Mouse (Mus musculus): ENCODE measurements at regions not wholly inside any gene's neighbourhood (a gene's known extent, or its start where the extent isn't known, plus 50 kb on each side); places are given as distances from the start of the nearest gene placed in this dataset.

- DNase-seq (ENCODE audit: low spot score in 2 of 2) = peak in 1 of 2 experiments; percentile 11
Observed at GRCm38 (mm10) chr12:35429473-35429872, 105.4 kb downstream of the Ahr start.

GRCm38 (mm10) chr12:35419206-35419605 is 115.6 kb downstream of the Ahr start:
- DNase-seq (ENCODE audit: low spot score in 2 of 2) = no peak

GRCm38 (mm10) chr12:35417943-35418342 is 116.9 kb downstream of the Ahr start:
- DNase-seq (ENCODE audit: low spot score in 2 of 2) = no peak

- DNase-seq (ENCODE audit: low spot score in 2 of 2) = no peak
Observed at GRCm38 (mm10) chr12:35416583-35416982, 118.3 kb downstream of the Ahr start.

GRCm38 (mm10) chr12:35412715-35413114 is 122.1 kb downstream of the Ahr start:
- no peak for DNase-seq (ENCODE audit: low spot score in 2 of 2)

- DNase-seq (ENCODE audit: low spot score in 2 of 2) = no peak
Observed at GRCm38 (mm10) chr12:35408461-35408860, 126.4 kb downstream of the Ahr start.

GRCm38 (mm10) chr12:35408044-35408443 is 126.8 kb downstream of the Ahr start:
- DNase-seq (ENCODE audit: low spot score in 2 of 2) = no peak

- DNase-seq (ENCODE audit: low spot score in 2 of 2) = no peak
Observed at GRCm38 (mm10) chr12:35401853-35402252, 133.0 kb downstream of the Ahr start.

GRCm38 (mm10) chr12:35401219-35401618 is 133.6 kb downstream of the Ahr start:
- no peak for DNase-seq (ENCODE audit: low spot score in 2 of 2)

- no peak for DNase-seq (ENCODE audit: low spot score in 2 of 2)
Observed at GRCm38 (mm10) chr12:35395211-35395610, 139.6 kb downstream of the Ahr start.

- peak in 1 of 2 experiments; percentile 11 for DNase-seq (ENCODE audit: low spot score in 2 of 2)
Observed at GRCm38 (mm10) chr12:35392111-35392510, 142.7 kb downstream of the Ahr start.

- no peak for DNase-seq (ENCODE audit: low spot score in 2 of 2)
Observed at GRCm38 (mm10) chr12:35390266-35390665, 144.6 kb downstream of the Ahr start.

- no peak for DNase-seq (ENCODE audit: low spot score in 2 of 2)
Observed at GRCm38 (mm10) chr12:35389839-35390238, 145.0 kb downstream of the Ahr start.

- no peak for DNase-seq (ENCODE audit: low spot score in 2 of 2)
Observed at GRCm38 (mm10) chr12:35384211-35384610, 150.6 kb downstream of the Ahr start.

GRCm38 (mm10) chr12:35377266-35377665 is 157.6 kb downstream of the Ahr start:
- DNase-seq (ENCODE audit: low spot score in 2 of 2) = no peak

GRCm38 (mm10) chr12:35376365-35376764 is 158.5 kb downstream of the Ahr start:
- DNase-seq (ENCODE audit: low spot score in 2 of 2) = no peak

- DNase-seq (ENCODE audit: low spot score in 2 of 2) = no peak
Observed at GRCm38 (mm10) chr12:35357901-35358300, 176.9 kb downstream of the Ahr start.

GRCm38 (mm10) chr12:35338191-35338954 is 196.5 kb downstream of the Ahr start:
- no peak for DNase-seq (ENCODE audit: low spot score in 2 of 2)

GRCm38 (mm10) chr12:35336314-35336713 is 198.5 kb downstream of the Ahr start:
- DNase-seq (ENCODE audit: low spot score in 2 of 2) = no peak

GRCm38 (mm10) chr12:35334344-35335075 is 200.3 kb downstream of the Ahr start:
- no peak for DNase-seq (ENCODE audit: low spot score in 2 of 2)

GRCm38 (mm10) chr12:35331303-35331702 is 203.5 kb downstream of the Ahr start:
- no peak for DNase-seq (ENCODE audit: low spot score in 2 of 2)

GRCm38 (mm10) chr12:35329699-35330098 is 205.1 kb downstream of the Ahr start:
- no peak for DNase-seq (ENCODE audit: low spot score in 2 of 2)

- no peak for DNase-seq (ENCODE audit: low spot score in 2 of 2)
Observed at GRCm38 (mm10) chr12:35319571-35319970, 215.3 kb downstream of the Ahr start.
